Mouse (Mus musculus) MEL (cell line): Measurements from ENCODE around the gene BC048679. TPM values are rescaled to one million over a fixed set of nuclear protein-coding genes. Genes with fewer than 3 reads are reported as not detected.

Experiments used
- DNase-seq: peaks from one replicate; pipeline ENCODE4 v3.0.0; 2011; ENCODE audit warnings: low read depth, low spot score
- H3K27ac ChIP-seq: 2 replicates; pipeline ENCODE4 v1.5.1; 2012; ENCODE audit warnings: low read depth, mild to moderate bottlenecking, control low read depth, low read length, moderate library complexity; ENCODE audit not compliant: control insufficient read depth
- H3K27me3 ChIP-seq, 2 experiments: fragments of 150-350 bp in 1 of 2; sonication (generic) in 1 of 2; 2 replicates each; pipeline ENCODE4 v1.6.1; 2012; ENCODE audit warnings: low read length in 2 of 2, mild to moderate bottlenecking in 2 of 2, improper control_type of control experiment in 1 of 2, moderate library complexity in 1 of 2; ENCODE audit not compliant: insufficient read depth in 2 of 2, control insufficient read depth in 1 of 2
- H3K36me3 ChIP-seq, 2 experiments: 2 replicates each; pipeline ENCODE4 v1.6.1; 2012 to 2014; ENCODE audit warnings: low read length in 2 of 2, improper control_type of control experiment in 1 of 2, inconsistent platforms in 1 of 2, mild to moderate bottlenecking in 1 of 2; ENCODE audit not compliant: insufficient read depth in 2 of 2, control insufficient read depth in 1 of 2
- H3K4me1 ChIP-seq, 2 experiments: fragments of 150-350 bp in 1 of 2; sonication (generic) in 1 of 2; 2 replicates each; pipeline ENCODE4 v1.6.1; 2012; ENCODE audit warnings: low read length in 2 of 2, improper control_type of control experiment in 1 of 2, mild to moderate bottlenecking in 1 of 2; ENCODE audit not compliant: insufficient read depth in 2 of 2, control insufficient read depth in 1 of 2
- H3K4me3 ChIP-seq, 2 experiments: fragments of 150-350 bp in 1 of 2; sonication (generic) in 1 of 2; 2 replicates each; pipeline ENCODE4 v1.5.1; 2012; ENCODE audit warnings: low read depth in 2 of 2, low read length in 2 of 2, mild to moderate bottlenecking in 2 of 2, moderate library complexity in 2 of 2, control low read depth in 1 of 2, improper control_type of control experiment in 1 of 2; ENCODE audit not compliant: control insufficient read depth in 1 of 2, insufficient read depth in 1 of 2
- H3K79me2 ChIP-seq: 2 replicates; pipeline ENCODE4 v1.6.1; 2012; ENCODE audit warnings: mild to moderate bottlenecking, low read length, moderate library complexity; ENCODE audit not compliant: control insufficient read depth, poor library complexity, insufficient read depth
- H3K9ac ChIP-seq: 2 replicates; pipeline ENCODE4 v1.6.1; 2012; ENCODE audit warnings: low read depth, mild to moderate bottlenecking, control low read depth, low read length, moderate library complexity; ENCODE audit not compliant: control insufficient read depth, poor library complexity, severe bottlenecking
- H3K9me3 ChIP-seq: fragments of 150-350 bp; sonication (generic); replicated peaks from 2 replicates; pipeline ENCODE4 v1.6.1; 2012; ENCODE audit warnings: mild to moderate bottlenecking, low read length, improper control_type of control experiment, moderate library complexity; ENCODE audit not compliant: insufficient read depth
- CHD1 ChIP-seq: IDR thresholded peaks from 2 replicates; pipeline ENCODE4 v1.6.1; 2012; ENCODE audit warnings: low read depth, mild to moderate bottlenecking, inconsistent platforms, low read length, improper control_type of control experiment
- E2F4 ChIP-seq: IDR thresholded peaks from 2 replicates; pipeline ENCODE4 v1.6.1; 2011; ENCODE audit warnings: low read depth, low read length, improper control_type of control experiment, borderline replicate concordance
- ELF1 ChIP-seq: IDR thresholded peaks from 2 replicates; pipeline ENCODE4 v1.6.1; 2014; ENCODE audit warnings: low read depth, mild to moderate bottlenecking, inconsistent platforms, low read length, improper control_type of control experiment, moderate library complexity
- EP300 ChIP-seq, 2 experiments: IDR thresholded peaks; 2 replicates each; pipeline ENCODE4 v1.6.1; 2011; ENCODE audit warnings: improper control_type of control experiment in 2 of 2, low read length in 2 of 2, low read depth in 1 of 2, mild to moderate bottlenecking in 1 of 2
- ETS1 ChIP-seq: IDR thresholded peaks from 2 replicates; pipeline ENCODE4 v1.6.1; 2012; ENCODE audit warnings: low read depth, mild to moderate bottlenecking, inconsistent platforms, low read length, improper control_type of control experiment, moderate library complexity
- HCFC1 ChIP-seq: IDR thresholded peaks from 2 replicates; pipeline ENCODE4 v1.6.1; 2012; ENCODE audit warnings: low read depth, mild to moderate bottlenecking, inconsistent platforms, low read length, improper control_type of control experiment, moderate library complexity
- MAFK ChIP-seq: IDR thresholded peaks from 2 replicates; pipeline ENCODE4 v1.6.1; 2011; ENCODE audit warnings: low read depth, mild to moderate bottlenecking, low read length, improper control_type of control experiment, borderline replicate concordance
- MAX ChIP-seq: IDR thresholded peaks from 2 replicates; pipeline ENCODE4 v1.6.1; 2011; ENCODE audit warnings: low read length, improper control_type of control experiment
- MAZ ChIP-seq: IDR thresholded peaks from 2 replicates; pipeline ENCODE4 v1.6.1; 2012; ENCODE audit warnings: low read depth, mild to moderate bottlenecking, inconsistent platforms, low read length, improper control_type of control experiment
- MEF2A ChIP-seq: IDR thresholded peaks from 2 replicates; pipeline ENCODE4 v1.6.1; 2014; ENCODE audit warnings: low read depth, mild to moderate bottlenecking, inconsistent platforms, low read length, improper control_type of control experiment; ENCODE audit not compliant: poor library complexity, insufficient replicate concordance, severe bottlenecking; ENCODE audit errors: extremely low read depth
- NRF1 ChIP-seq: IDR thresholded peaks from 2 replicates; pipeline ENCODE4 v1.6.1; 2014; ENCODE audit warnings: low read depth, mild to moderate bottlenecking, inconsistent platforms, low read length, improper control_type of control experiment, moderate library complexity; ENCODE audit not compliant: poor library complexity, insufficient read depth, severe bottlenecking
- POLR2AphosphoS2 ChIP-seq: IDR thresholded peaks from 2 replicates; pipeline ENCODE4 v1.6.1; 2011; ENCODE audit warnings: low read length, improper control_type of control experiment
- POLR2AphosphoS5 ChIP-seq: IDR thresholded peaks from 2 replicates; pipeline ENCODE4 v1.6.1; 2012; ENCODE audit warnings: low read depth, borderline replicate concordance, mild to moderate bottlenecking, inconsistent platforms, low read length, moderate library complexity, mixed read lengths
- RAD21 ChIP-seq: IDR thresholded peaks from 2 replicates; pipeline ENCODE4 v1.6.1; 2011; ENCODE audit warnings: mild to moderate bottlenecking, low read depth, low read length, improper control_type of control experiment
- SMC3 ChIP-seq: IDR thresholded peaks from 2 replicates; pipeline ENCODE4 v1.6.1; 2011; ENCODE audit warnings: low read depth, low read length, improper control_type of control experiment
- TBP ChIP-seq: IDR thresholded peaks from 2 replicates; pipeline ENCODE4 v1.8.0; 2011; ENCODE audit warnings: low read depth, low read length, improper control_type of control experiment
- USF1 ChIP-seq: IDR thresholded peaks from 2 replicates; pipeline ENCODE4 v1.6.1; 2014; ENCODE audit warnings: low read depth, mild to moderate bottlenecking, inconsistent platforms, low read length, improper control_type of control experiment, moderate library complexity
- polyA plus RNA-seq, 2 experiments: library from polyadenylated mRNA; stranded (reverse) in 1 of 2; unstranded in 1 of 2; fragments of >175 nt in 1 of 2; fragments of >200 nt in 1 of 2; gene quantifications; 2 replicates each; pipeline versions ENCODE4 v1.2.1 to v1.2.4; 2012; ENCODE audit warnings: low replicate concordance in 2 of 2, low read depth in 1 of 2; ENCODE audit not compliant: insufficient read length in 2 of 2, insufficient read depth in 1 of 2, missing spikeins in 1 of 2
- total RNA-seq: library from RNA; depleted of rRNA; stranded (reverse); fragments of 300-350 nt; gene quantifications from 2 replicates; pipeline ENCODE4 v1.2.3, GENCODE M21; 2012

BC048679 gene
- total and polyA plus RNA-seq, 3 experiments: not detected

DNA sequence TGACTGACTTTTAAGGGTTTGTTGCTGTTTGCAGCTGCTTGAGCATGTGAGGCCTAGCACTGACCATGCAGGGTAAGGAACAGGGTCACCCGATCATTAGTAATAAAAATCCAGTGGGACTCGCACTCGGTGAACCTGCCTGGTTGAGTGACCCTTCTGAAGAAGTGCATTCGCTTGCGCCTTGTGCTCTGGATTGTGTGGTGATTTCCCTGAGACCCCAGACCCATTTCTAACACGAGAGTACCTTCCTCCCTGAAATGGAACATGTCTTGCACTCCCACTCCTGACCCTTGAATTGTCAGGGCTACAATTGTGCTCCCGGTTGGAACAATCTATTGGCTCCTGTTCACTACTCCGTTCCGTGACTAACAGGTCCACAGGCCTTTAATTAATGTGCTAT, 5.5 kb downstream of the BC048679 start:
- H3K27me3 ChIP-seq: no peaks in the 10 kb centered on the region

DNA sequence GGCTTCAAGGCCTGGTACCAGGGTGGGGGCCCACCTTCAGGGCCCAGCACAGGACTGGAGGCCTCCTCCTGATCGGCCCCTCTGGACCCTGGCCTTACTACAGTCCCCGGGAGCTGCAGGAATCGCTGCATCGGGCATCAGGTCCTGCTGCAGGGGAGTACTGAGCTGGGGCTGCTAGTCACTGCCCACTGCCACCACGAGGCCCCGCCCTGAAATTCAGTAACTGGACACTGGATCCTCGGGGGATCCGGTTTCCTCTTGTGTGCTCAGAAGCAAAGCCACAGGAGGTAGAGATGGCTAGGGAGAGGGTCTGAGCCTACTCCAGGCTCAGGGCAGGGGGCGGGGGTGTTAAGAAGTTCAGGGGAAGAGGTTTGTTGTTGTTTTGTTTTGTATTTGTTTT, 8.4 kb downstream of the BC048679 start:
- Histone ChIP-seq H3K4me1 (no peaks in the 10 kb centered on the region), H3K36me3 (no peaks in the 10 kb centered on the region), H3K9ac (no peak overlapping the region), H3K27me3 (no peaks in the 10 kb centered on the region), H3K4me3 (no peak overlapping the region), H3K9me3 (no peaks in the 10 kb centered on the region), H3K79me2 (no peaks in the 10 kb centered on the region), H3K27ac (no peak overlapping the region)
- no peak for DNase-seq
- TF ChIP-seq E2F4: no peak

More for the DNA sequence above, 5.5 kb downstream of the BC048679 start:
- DNase-seq: no peak
- no peak overlapping the region for H3K9ac ChIP-seq
- H3K36me3 ChIP-seq: no peaks in the 10 kb centered on the region
- H3K79me2 ChIP-seq: no peaks in the 10 kb centered on the region
- TF ChIP-seq CHD1 (no peak), USF1 (no peak)
- TF ChIP-seq, all 39 proteins: peak for 0
- no peaks in the 10 kb centered on the region for H3K9me3 ChIP-seq
- no peaks in the 10 kb centered on the region for H3K4me1 ChIP-seq
- H3K27ac ChIP-seq: no peak overlapping the region
- H3K4me3 ChIP-seq: no peak overlapping the region

DNA sequence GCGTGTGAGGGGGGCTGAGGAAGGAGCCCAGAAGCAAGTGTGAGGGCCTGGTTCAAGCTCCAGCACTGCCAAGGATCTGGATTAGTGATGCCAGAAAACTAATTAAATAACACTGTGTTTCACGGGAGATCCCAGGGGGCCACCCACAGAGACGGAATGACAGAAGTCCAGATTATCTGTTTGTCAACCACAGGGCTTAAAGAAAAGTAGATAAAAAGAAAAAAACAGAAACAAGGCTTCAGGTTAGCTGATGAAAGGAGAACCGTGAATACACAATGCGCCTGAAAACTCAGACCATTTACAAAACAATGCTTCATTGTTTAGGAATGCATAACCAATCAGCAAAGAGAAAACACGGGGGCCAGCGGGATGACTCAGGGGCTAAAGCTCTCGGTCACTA, 17.3 kb downstream of the BC048679 start:
- no peak overlapping the region for H3K4me3 ChIP-seq
- H3K27me3 ChIP-seq: no peaks in the 10 kb centered on the region; a peak in 1 of 4 replicates
- H3K9me3 ChIP-seq: no peaks in the 10 kb centered on the region
- H3K79me2 ChIP-seq: no peaks in the 10 kb centered on the region
- no peak overlapping the region for H3K27ac ChIP-seq
- H3K4me1 ChIP-seq: no peaks in the 10 kb centered on the region
- no peaks in the 10 kb centered on the region for H3K36me3 ChIP-seq
- H3K9ac ChIP-seq: no peak overlapping the region
- no peak for TF ChIP-seq E2F4
- no peak for TF ChIP-seq POLR2AphosphoS5
- TF ChIP-seq CHD1: no peak
- no peak for TF ChIP-seq TBP
- no peak for TF ChIP-seq EP300 (IDR thresholded peaks at IDR 0.05; ENCODE audit: low read depth in 1 of 2, low read length in 2 of 2)
- TF ChIP-seq SMC3: no peak
- no peak for TF ChIP-seq MEF2A
- no peak for TF ChIP-seq MAFK
- TF ChIP-seq NRF1: no peak
- TF ChIP-seq ETS1: no peak
- TF ChIP-seq ELF1: no peak
- no peak for TF ChIP-seq POLR2AphosphoS2
- TF ChIP-seq MAZ: no peak
- TF ChIP-seq HCFC1: no peak
- no peak for TF ChIP-seq RAD21
- no peak for TF ChIP-seq MAX
- DNase-seq: no peak
